Mouse (Mus musculus): ENCODE measurements around the gene Zfp423.

Zfp423 gene

GRCm38 (mm10) chr8:87613701-87614100, 345.7 kb downstream of the Zfp423 start:
- no peak for DNase-seq (ENCODE audit: low read depth, low spot score)
